Mouse (Mus musculus) testis, adult 2 months (tissue): ENCODE data around the gene Dvl2. TPM values are rescaled to one million over a fixed set of nuclear protein-coding genes. Genes with fewer than 3 reads are reported as not detected.

ENCODE experiments used
- H3K27ac ChIP-seq: fragments of 200-500 bp; 2 replicates; pipeline ENCODE4 v1.5.1; 2012; ENCODE audit warnings: low read depth, low read length; ENCODE audit not compliant: control insufficient read depth, insufficient read depth
- H3K27me3 ChIP-seq: fragments of 200-500 bp; 2 replicates; pipeline ENCODE4 v1.6.1; 2012; ENCODE audit warnings: mild to moderate bottlenecking, low read length, moderate library complexity; ENCODE audit not compliant: control insufficient read depth, insufficient read depth
- H3K36me3 ChIP-seq: fragments of 200-500 bp; 2 replicates; pipeline ENCODE4 v1.6.1; 2012; ENCODE audit warnings: mild to moderate bottlenecking, low read length; ENCODE audit not compliant: control insufficient read depth, insufficient read depth
- H3K4me1 ChIP-seq: fragments of 200-500 bp; 2 replicates; pipeline ENCODE4 v1.6.1; 2012; ENCODE audit warnings: low read length; ENCODE audit not compliant: control insufficient read depth, insufficient read depth
- H3K4me3 ChIP-seq: fragments of 200-500 bp; 2 replicates; pipeline ENCODE4 v1.5.1; 2012; ENCODE audit warnings: low read depth, mild to moderate bottlenecking, low read length, moderate library complexity, mixed read lengths; ENCODE audit not compliant: control insufficient read depth
- CTCF ChIP-seq: fragments of 200-500 bp; IDR thresholded peaks from 2 replicates; pipeline ENCODE4 v1.5.1; 2012; ENCODE audit warnings: low read depth, mild to moderate bottlenecking, inconsistent platforms, low read length, moderate library complexity; ENCODE audit not compliant: control insufficient read depth, insufficient read depth, insufficient replicate concordance
- POLR2A ChIP-seq: fragments of 200-500 bp; IDR thresholded peaks from 2 replicates; pipeline ENCODE4 v1.6.1; 2012; ENCODE audit warnings: low read depth, mild to moderate bottlenecking, inconsistent platforms, low read length, moderate library complexity; ENCODE audit not compliant: control insufficient read depth
- polyA plus RNA-seq: library from polyadenylated mRNA; depleted of rRNA; stranded (reverse); fragments of >200 nt; gene quantifications from 2 replicates; pipeline ENCODE4 v1.2.3, GENCODE M21; 2012

Gene Dvl2
- polyA plus RNA-seq, 1 experiment, result 16.4 TPM

DNA sequence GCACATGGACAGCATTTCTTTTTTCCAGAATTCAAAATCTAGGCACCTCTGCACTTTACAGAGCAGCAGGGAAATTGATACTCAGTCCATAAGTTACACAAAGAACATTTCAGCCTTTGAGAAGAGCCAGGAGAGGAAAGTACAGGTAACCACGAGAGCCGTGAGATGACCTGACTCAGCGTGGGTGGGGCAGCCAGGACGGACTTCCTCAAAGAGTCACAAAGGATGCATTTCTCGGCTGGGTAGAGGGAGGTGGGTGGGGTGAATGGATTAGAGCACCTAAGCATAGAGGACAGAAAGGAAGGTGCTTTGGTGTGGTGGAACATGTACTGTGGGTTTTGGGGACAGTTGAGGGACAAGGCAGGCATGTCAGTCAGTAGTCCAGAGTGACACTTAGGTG is 38.6 kb upstream of the Dvl2 start:
- no peak overlapping the region for H3K27ac ChIP-seq
- no peak overlapping the region for H3K4me3 ChIP-seq
- TF ChIP-seq CTCF, result no peak
- TF ChIP-seq POLR2A, result no peak
- peaks cover 16% of the 10 kb centered on the region for H3K4me1 ChIP-seq
- no peaks in the 10 kb centered on the region for H3K27me3 ChIP-seq
- no peaks in the 10 kb centered on the region for H3K36me3 ChIP-seq

DNA sequence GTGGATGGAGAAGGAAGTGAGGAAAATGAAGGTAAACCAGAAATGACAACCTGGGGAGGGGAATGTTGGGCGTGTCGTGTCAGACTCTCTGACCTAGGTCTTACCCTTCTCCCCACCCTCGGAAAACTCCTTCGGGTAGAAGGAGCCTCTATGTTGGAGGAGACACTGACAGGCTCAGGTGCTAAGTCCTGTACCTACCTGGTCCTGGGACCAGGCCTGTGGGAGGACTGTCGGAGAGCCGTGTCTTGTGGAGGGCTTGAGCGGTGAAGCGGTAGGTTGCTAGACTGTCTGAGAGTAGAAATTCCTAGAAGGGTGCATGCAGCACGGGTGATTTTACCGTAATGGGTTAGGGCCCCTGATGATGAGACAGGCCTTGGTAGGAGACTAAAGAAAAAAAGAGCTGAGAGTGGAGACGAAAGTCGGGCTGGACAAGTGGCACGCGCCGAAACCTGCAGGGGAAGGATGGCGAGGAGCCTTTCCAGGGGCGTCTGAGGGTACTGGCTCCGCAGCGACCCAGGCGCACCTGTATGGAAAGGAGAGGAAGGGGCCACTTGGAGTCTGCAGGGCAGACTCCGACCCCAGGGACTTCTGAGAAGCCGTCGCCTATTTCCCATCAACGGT is 35.6 kb upstream of the Dvl2 start, which contains the start of gene Cldn7:
Gene Cldn7 (plus strand): TSS at position 130 of the 621 bp plus-strand sequence.
- peak within 1 kb of the TSS; percentile 33 for H3K4me3 ChIP-seq
- H3K27ac ChIP-seq, result no peak within 1 kb of the TSS
- H3K27me3 ChIP-seq, result no peaks in the 10 kb centered on the region
- H3K4me1 ChIP-seq, result peaks cover 20% of the 10 kb centered on the region
- H3K36me3 ChIP-seq, result no peaks in the 10 kb centered on the region; the same call in 1 of the 2 replicates
- TF ChIP-seq CTCF, result no peak
- TF ChIP-seq POLR2A, result no peak

DNA sequence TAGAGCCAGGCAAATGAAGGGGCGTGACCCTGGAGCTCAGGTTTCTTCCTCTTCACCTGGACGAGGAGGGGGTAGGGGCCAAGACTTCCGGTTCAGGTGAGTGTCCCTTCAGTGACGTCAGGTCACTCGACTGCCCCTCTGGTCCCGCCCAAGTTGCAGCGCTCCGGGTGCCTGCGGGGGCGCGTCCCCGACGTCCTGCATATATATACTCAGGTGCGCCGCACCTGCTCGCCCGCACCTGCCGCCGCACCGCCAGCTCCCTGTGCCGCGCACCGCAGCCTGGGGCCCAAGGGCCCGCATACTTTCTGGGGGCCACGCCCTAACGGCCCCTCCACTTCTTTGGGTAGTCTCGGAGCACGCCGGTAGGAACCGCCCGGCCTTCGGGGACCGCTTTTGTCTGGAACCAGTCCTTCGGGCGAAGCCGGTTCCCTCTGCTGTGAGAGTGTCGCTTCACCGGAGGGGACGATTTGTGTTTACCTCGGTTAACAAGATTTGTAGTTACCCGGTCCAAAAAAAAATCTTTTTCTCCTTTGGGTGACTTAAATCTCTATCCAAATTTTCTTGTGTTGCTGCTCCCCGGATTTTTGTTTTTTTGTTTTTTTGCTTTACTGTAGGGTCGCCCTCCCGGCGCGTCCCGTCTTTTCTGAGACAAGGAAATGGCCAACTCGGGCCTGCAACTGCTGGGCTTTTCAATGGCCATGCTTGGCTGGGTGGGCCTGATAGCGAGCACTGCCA is 35.0 kb upstream of the Dvl2 start:
- TF ChIP-seq POLR2A, result no peak
- no peak for TF ChIP-seq CTCF
- Histone ChIP-seq H3K4me3 (peak overlapping the region; percentile 34), H3K4me1 (peaks cover 20% of the 10 kb centered on the region), H3K27ac (no peak overlapping the region), H3K27me3 (no peaks in the 10 kb centered on the region), H3K36me3 (peaks cover under 1% of the 10 kb centered on the region; the same call in 1 of the 2 replicates)

DNA sequence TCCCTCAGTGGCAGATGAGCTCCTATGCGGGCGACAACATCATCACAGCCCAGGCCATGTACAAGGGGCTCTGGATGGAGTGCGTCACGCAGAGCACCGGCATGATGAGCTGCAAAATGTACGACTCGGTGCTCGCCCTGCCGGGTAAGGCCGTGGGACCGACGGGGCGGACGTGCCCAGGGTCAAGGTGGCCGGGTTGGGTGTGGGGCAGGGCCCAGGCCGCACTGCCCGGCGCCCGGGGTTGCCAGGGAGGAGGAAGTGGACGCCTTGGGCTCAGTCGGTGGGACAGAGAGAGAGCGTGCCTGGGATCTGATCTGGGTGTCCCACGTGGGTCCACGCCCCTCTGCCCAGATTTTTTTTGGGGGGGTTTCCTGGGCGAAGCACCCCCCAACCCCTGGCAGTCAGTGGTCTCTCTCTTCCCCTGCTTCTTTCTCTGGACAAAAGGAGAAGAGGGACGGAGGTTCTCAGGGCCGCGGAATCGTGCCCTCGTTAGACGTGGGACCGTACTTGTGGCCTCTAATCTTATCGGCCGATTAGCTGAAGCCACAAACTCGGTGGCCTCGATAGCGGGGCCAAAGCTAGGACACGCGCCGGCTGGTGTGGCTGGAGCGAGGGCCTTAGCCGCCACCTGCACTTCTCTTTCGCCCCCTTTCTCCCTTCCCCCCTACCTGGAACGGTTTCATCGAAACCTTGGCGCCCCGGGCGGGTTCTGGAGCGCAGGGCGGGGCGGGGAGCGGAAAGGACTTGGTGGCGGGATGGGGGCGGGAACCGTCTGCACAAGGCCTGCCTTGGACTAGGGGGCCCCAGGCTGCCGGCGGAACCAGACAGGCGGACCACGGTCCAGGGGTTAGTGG is 34.2 kb upstream of the Dvl2 start:
- peaks cover 2% of the 10 kb centered on the region; the same call in 1 of the 2 replicates for H3K36me3 ChIP-seq
- peak overlapping the region; percentile 42 for H3K4me3 ChIP-seq
- TF ChIP-seq CTCF, result no peak
- no peak for TF ChIP-seq POLR2A
- peaks cover 20% of the 10 kb centered on the region for H3K4me1 ChIP-seq
- no peaks in the 10 kb centered on the region for H3K27me3 ChIP-seq
- peak overlapping the region; percentile 35; the same call in 1 of the 2 replicates for H3K27ac ChIP-seq

DNA sequence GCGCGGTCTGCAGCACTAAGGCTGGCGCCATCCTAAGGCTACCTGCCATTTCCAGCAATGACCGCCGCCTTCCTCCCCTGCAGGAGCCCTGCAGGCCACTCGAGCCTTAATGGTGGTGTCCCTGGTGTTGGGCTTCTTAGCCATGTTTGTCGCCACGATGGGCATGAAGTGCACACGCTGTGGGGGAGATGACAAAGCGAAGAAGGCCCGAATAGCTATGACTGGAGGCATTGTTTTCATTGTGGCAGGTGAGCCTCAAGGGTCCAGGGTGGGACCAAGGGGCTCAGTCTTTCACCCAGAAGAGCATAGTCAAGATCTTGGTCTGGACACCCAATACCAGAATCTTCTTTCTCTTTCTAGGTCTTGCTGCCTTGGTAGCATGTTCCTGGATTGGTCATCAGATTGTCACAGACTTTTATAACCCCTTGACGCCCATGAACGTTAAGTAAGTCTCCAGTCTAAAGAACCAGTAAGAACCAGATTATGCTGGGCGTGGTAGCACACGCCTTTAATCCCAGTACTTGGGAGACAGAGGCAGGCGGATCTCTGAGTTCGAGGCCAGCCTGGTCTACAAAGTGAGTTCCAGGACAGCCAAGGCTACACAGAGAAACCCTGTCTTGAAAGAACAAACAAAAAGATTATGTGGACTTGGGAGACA is 33.4 kb upstream of the Dvl2 start:
- peaks cover 2% of the 10 kb centered on the region; the same call in 1 of the 2 replicates for H3K36me3 ChIP-seq
- H3K27ac ChIP-seq, result 0 out of 2 replicates have a peak overlapping the region, but pooled peaks have one; percentile 35
- no peaks in the 10 kb centered on the region for H3K27me3 ChIP-seq
- no peak for TF ChIP-seq CTCF
- no peak for TF ChIP-seq POLR2A
- peak overlapping the region; percentile 42 for H3K4me3 ChIP-seq
- H3K4me1 ChIP-seq, result peaks cover 20% of the 10 kb centered on the region

DNA sequence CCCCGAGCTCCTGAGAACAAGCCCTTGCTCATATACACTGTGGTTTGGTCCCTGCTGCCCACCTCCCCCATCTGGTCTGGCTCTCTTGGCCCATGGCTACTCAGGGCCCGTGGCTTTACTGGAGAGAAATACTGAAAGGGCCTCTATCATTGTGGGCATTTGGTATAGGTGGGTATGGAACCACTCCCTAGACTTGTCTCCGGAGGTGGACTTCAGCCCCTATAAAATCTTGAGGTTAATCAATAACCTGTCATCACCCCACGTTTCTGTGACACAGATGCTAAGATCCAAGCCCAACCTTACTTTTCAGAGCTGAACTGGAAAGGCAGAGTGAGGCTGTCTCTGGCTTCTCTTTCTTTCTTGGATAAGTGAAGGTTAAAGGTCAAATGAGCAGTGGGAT is 31.6 kb upstream of the Dvl2 start:
- Histone ChIP-seq H3K4me1 (peaks cover 20% of the 10 kb centered on the region), H3K27me3 (no peaks in the 10 kb centered on the region), H3K4me3 (no peak overlapping the region), H3K27ac (no peak overlapping the region), H3K36me3 (peaks cover 2% of the 10 kb centered on the region; the same call in 1 of the 2 replicates)
- TF ChIP-seq POLR2A (no peak), CTCF (no peak)

DNA sequence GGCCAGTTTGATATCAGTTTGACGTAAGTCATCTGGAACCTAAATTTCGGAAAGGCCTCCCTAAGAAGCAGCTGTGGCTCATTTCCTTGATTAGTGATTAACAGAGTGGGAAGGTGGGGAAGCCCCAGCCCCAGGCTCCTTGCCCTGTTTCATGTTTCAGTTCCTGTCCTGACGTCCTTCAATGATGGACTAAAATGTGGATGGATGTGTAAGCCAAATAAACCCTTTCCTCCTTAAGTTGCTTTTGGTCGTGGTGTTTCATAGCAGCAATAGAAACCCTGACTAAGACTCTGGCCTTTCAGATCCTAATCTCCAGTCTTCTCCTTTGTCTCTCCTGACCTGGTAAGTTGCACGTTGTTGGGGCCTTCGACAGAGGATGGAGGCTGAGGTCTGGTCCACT is 30.2 kb upstream of the Dvl2 start:
- Histone ChIP-seq H3K36me3 (peaks cover 2% of the 10 kb centered on the region; the same call in 1 of the 2 replicates), H3K4me1 (peaks cover 19% of the 10 kb centered on the region), H3K27me3 (no peaks in the 10 kb centered on the region), H3K27ac (no peak overlapping the region), H3K4me3 (no peak overlapping the region)
- TF ChIP-seq CTCF (no peak), POLR2A (no peak)
